Mouse (Mus musculus): ENCODE results near the gene Prrx2. TPM values are rescaled to one million over a fixed set of nuclear protein-coding genes. Genes with fewer than 3 reads are reported as not detected.
A peak's percentile ranks its signal among the peaks of the same experiment; 100 is the strongest.

Prrx2 gene
- total RNA-seq (2022): 1 to 10 TPM; 2.1 to 3.1 (median 2.9) TPM

DNA sequence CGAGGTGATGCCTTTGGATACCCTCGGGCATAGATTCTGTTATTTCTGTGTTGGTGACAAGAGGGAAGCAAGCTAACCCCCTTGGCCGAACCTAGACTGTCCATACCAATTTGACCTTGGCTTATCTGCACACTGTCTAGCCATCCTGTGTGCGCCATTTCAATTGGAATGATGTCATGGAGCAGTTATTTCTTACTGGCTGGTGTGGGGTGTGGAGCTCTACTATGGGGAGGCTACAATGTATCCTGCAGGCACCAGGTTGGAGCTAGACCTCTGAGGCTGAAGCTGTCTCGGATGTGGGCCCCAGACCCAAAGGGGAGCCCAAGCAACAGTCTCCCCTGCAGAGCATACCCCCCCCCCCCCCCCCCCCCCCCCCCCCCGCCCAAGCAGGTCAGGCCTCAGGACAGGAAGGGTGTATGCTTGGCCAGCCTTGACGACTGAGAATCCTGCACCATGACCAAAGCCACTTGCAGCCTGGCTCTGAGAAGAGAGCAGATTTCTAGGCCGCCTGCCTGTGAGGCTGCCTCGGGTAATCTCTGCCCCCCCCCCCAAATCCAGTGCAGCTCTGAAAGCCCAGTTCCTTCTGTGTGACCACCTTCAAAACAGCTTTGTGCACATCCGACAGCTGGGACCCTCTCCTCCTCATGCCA is at the start of gene Prrx2:
TSS of gene Prrx2 (plus strand) at position 600 of the 650 bp plus-strand sequence.
- DNase-seq (ENCODE audit: low spot score in 2 of 2): no peak

DNA sequence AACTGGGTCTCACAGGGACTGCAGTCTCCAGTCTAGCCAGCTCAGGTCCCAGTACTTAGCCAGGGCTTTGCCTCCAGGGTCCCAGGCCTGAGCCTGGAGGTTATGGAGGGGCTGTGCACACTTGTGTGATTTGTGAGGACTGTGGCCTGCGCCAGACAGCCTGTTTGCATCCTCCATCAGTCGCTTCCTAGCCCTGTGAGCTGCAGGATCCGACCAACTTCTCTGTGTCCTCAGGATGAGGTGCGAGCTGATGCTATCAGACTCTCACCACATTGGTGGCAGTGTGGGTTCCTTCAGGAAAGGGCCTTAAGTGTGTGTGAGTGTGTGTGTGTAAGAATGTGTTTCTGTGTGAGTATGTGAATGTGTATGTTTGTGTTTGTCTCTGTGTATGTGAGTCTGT is 47.3 kb upstream of the Prrx2 start:
- DNase-seq (ENCODE audit: low spot score in 2 of 2): no peak

GRCm38 (mm10) chr2:30792061-30792460 is 42.7 kb upstream of the Prrx2 start:
- no peak for DNase-seq (ENCODE audit: low spot score in 2 of 2)

- peak; percentile 81 to 99 for DNase-seq (ENCODE audit: low spot score in 2 of 2)
Measured at GRCm38 (mm10) chr2:30794179-30795108, 40.3 kb upstream of the Prrx2 start.

- no peak for DNase-seq (ENCODE audit: low spot score in 2 of 2)
Measured at GRCm38 (mm10) chr2:30795271-30795888, 39.4 kb upstream of the Prrx2 start.

DNA sequence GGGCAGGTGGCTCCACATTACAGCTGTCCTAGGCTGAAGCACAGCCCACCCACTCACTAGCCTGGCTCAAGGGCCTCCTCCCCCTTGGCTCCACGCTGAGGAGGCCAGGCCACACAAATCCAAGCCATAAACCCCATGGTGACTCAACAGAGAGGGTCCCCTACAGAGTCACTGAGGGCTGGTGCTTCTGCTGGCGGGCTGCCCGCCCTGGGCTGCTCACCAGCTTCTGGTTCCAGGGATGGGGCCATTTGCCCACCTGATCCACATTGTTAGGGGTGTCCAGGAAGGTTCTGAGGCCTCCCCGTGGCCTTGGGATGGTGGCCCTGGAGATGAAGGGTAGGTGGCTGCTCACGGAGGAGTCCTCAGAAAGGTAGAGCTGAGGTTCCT is 38.9 kb upstream of the Prrx2 start:
- DNase-seq (ENCODE audit: low spot score in 2 of 2): no peak

GRCm38 (mm10) chr2:30796382-30796781 is 38.4 kb upstream of the Prrx2 start:
- peak; percentile 44 to 96 for DNase-seq (ENCODE audit: low spot score in 2 of 2)

- DNase-seq (ENCODE audit: low spot score in 2 of 2): no peak
Measured at GRCm38 (mm10) chr2:30799456-30799855, 35.3 kb upstream of the Prrx2 start.

- DNase-seq (ENCODE audit: low spot score in 2 of 2): no peak
Measured at GRCm38 (mm10) chr2:30800671-30801066, 34.1 kb upstream of the Prrx2 start.

GRCm38 (mm10) chr2:30801067-30801852 is 33.5 kb upstream of the Prrx2 start:
- DNase-seq (ENCODE audit: low spot score in 2 of 2): peak in 1 of 2 experiments; percentile 38

- no peak for DNase-seq (ENCODE audit: low spot score in 2 of 2)
Measured at GRCm38 (mm10) chr2:30803604-30804003, 31.2 kb upstream of the Prrx2 start, which contains the start of gene 1700001O22Rik. Gene 1700001O22Rik (minus strand): TSS chr2:30803661.

DNA sequence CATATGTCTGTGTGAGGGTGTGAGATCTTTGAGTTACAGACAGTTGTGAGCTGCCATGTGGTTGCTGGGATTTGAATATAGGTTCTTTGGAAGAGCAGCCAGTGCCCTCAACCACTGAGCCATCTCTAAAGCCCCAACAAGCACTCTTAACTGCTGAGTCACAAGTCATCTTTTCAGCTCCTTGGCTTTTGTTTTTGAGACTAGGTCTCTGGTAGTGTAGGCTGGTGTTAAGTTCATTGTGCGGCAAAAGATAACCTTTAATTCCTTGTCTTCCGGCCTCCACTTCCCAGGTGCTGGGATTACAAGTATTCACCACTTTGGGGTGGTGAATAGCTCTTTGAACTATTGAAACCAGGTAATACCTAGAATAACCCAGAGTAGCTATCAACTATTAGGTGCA is 28.8 kb upstream of the Prrx2 start:
- DNase-seq (ENCODE audit: low spot score in 2 of 2): no peak

GRCm38 (mm10) chr2:30807147-30807647 is 27.6 kb upstream of the Prrx2 start:
- DNase-seq (ENCODE audit: low spot score in 2 of 2): no peak

GRCm38 (mm10) chr2:30807648-30808295 is 27.0 kb upstream of the Prrx2 start, which contains the start of gene Ntmt1:
Gene Ntmt1 (plus strand): TSS chr2:30807826.
- DNase-seq (ENCODE audit: low spot score in 2 of 2): peak; percentile 90 to 99

GRCm38 (mm10) chr2:30808296-30808655 is 26.5 kb upstream of the Prrx2 start:
- no peak for DNase-seq (ENCODE audit: low spot score in 2 of 2)

DNA sequence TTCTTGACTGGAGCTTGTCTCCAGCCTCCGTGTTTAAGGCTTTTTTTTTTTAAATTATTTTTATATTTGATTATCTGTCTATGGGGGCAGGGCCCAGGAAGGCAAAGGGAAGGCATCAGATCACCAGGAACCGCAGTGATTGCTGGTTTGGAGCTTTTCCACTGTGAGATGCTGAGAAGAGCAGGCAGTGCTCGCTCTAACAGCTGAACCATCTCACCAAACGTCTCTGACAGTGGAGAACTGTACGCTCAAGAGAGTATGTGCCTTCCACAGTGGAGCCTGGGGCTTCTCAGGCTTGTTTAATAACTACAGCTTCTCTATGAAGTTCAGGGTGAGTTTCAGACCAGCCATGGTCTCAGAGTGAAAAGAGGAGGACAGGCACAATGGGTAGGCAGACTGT is 25.3 kb upstream of the Prrx2 start:
- DNase-seq (ENCODE audit: low spot score in 2 of 2): no peak

GRCm38 (mm10) chr2:30810573-30810972 is 24.2 kb upstream of the Prrx2 start:
- no peak for DNase-seq (ENCODE audit: low spot score in 2 of 2)

GRCm38 (mm10) chr2:30816383-30816782 is 18.4 kb upstream of the Prrx2 start:
- no peak for DNase-seq (ENCODE audit: low spot score in 2 of 2)

DNA sequence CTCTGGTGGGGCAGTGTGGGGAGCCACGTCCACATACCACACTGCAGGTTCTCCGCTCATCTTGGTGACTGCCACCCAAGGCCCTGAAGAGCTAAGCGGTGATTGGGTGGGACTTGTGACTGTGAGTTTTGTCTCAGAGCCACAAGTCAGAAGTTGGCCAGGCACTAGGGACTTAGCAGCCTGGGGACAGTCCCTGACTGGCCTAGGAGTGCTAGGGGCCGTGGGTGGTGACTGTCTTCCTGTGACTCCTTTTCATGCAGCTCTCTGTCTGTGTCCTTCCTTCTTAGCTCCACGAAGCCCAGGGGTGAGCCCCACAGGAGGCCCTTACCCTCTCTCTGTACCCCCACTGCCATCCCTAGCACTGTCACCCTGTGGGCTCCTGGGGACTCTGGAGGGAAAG is 14.9 kb upstream of the Prrx2 start:
- DNase-seq (ENCODE audit: low spot score in 2 of 2): no peak

GRCm38 (mm10) chr2:30821073-30821472 is 13.7 kb upstream of the Prrx2 start:
- DNase-seq (ENCODE audit: low spot score in 2 of 2): no peak

GRCm38 (mm10) chr2:30822460-30822859 is 12.3 kb upstream of the Prrx2 start:
- DNase-seq (ENCODE audit: low spot score in 2 of 2): no peak
